Mouse (Mus musculus): ENCODE results near the gene Ttll12. TPM values are rescaled to one million over a fixed set of nuclear protein-coding genes. Genes with fewer than 3 reads are reported as not detected.
A peak's percentile ranks its signal among the peaks of the same experiment; 100 is the strongest.

Ttll12 gene
- total RNA-seq, 2 experiments from 2014 or later = 3.6 to 4.0 TPM

- peak; percentile 52 for DNase-seq (ENCODE audit: low spot score)
Observed at GRCm38 (mm10) chr15:83563857-83564651, 30.9 kb downstream of the Ttll12 start.

- DNase-seq (ENCODE audit: low spot score) = peak; percentile 68
Observed at GRCm38 (mm10) chr15:83563327-83563856, 31.6 kb downstream of the Ttll12 start, which contains the start of the genes Tspo and Mcat. TSS of gene Tspo (plus strand) at chr15:83563592. TSS of gene Mcat (minus strand) at chr15:83563787.

- DNase-seq (ENCODE audit: low spot score) = peak; percentile 83
Observed at GRCm38 (mm10) chr15:83562626-83563270, 32.2 kb downstream of the Ttll12 start.

GRCm38 (mm10) chr15:83560941-83561477 lies 33.9 kb downstream of the Ttll12 start:
- no peak for DNase-seq (ENCODE audit: low spot score)

GRCm38 (mm10) chr15:83555161-83555974 lies 39.6 kb downstream of the Ttll12 start:
- peak; percentile 84 for DNase-seq (ENCODE audit: low spot score)

- DNase-seq (ENCODE audit: low spot score) = no peak
Observed at GRCm38 (mm10) chr15:83553831-83554230, 41.1 kb downstream of the Ttll12 start.

- peak; percentile 31 for DNase-seq (ENCODE audit: low spot score)
Observed at GRCm38 (mm10) chr15:83550137-83550536, 44.8 kb downstream of the Ttll12 start.

GRCm38 (mm10) chr15:83547144-83547543 lies 47.8 kb downstream of the Ttll12 start:
- DNase-seq (ENCODE audit: low spot score) = no peak

GRCm38 (mm10) chr15:83546029-83546428 lies 48.9 kb downstream of the Ttll12 start:
- DNase-seq (ENCODE audit: low spot score) = no peak

- DNase-seq (ENCODE audit: low spot score) = no peak
Observed at GRCm38 (mm10) chr15:83541647-83542287, 53.2 kb downstream of the Ttll12 start.

- peak; percentile 82 for DNase-seq (ENCODE audit: low spot score)
Observed at GRCm38 (mm10) chr15:83539905-83540304, 55.1 kb downstream of the Ttll12 start.

- DNase-seq (ENCODE audit: low spot score) = no peak
Observed at GRCm38 (mm10) chr15:83538855-83539254, 56.1 kb downstream of the Ttll12 start.

GRCm38 (mm10) chr15:83535890-83536231 lies 59.1 kb downstream of the Ttll12 start:
- no peak for DNase-seq (ENCODE audit: low spot score)

GRCm38 (mm10) chr15:83534960-83535889 lies 59.7 kb downstream of the Ttll12 start:
- DNase-seq (ENCODE audit: low spot score) = no peak

- DNase-seq (ENCODE audit: low spot score) = no peak
Observed at GRCm38 (mm10) chr15:83532606-83533005, 62.4 kb downstream of the Ttll12 start.

- DNase-seq (ENCODE audit: low spot score) = no peak
Observed at GRCm38 (mm10) chr15:83531961-83532469, 62.9 kb downstream of the Ttll12 start.

GRCm38 (mm10) chr15:83530688-83531087 lies 64.3 kb downstream of the Ttll12 start:
- peak; percentile 20 for DNase-seq (ENCODE audit: low spot score)

GRCm38 (mm10) chr15:83530233-83530632 lies 64.7 kb downstream of the Ttll12 start:
- peak; percentile 32 for DNase-seq (ENCODE audit: low spot score)

GRCm38 (mm10) chr15:83529765-83530164 lies 65.2 kb downstream of the Ttll12 start:
- no peak for DNase-seq (ENCODE audit: low spot score)

GRCm38 (mm10) chr15:83528892-83529291 lies 66.1 kb downstream of the Ttll12 start:
- DNase-seq (ENCODE audit: low spot score) = no peak
